Mouse (Mus musculus) hindbrain, embryonic 16.5 days (tissue): ENCODE results near the gene Prdm1. TPM values are rescaled to one million over a fixed set of nuclear protein-coding genes. Genes with fewer than 3 reads are reported as not detected.

Experiments
- ATAC-seq: fragments of 200-750 bp; cut with Nextera tagmentation; 2 replicates; pipeline ENCODE4 v1.8.0; 2017; ENCODE audit warnings: moderate TSS enrichment, moderate library complexity
- H3K27ac ChIP-seq: fragments of 300-500 bp; sonication (generic); 2 replicates; pipeline ENCODE4 v1.5.1; 2014; ENCODE audit warnings: low read depth, mild to moderate bottlenecking, control low read depth, low read length, moderate library complexity
- H3K27me3 ChIP-seq: fragments of 300-500 bp; sonication (generic); replicated peaks from 2 replicates; pipeline ENCODE4 v1.6.1; 2014; ENCODE audit warnings: low read length; ENCODE audit not compliant: control insufficient read depth, insufficient read depth
- H3K36me3 ChIP-seq: fragments of 300-500 bp; sonication (generic); 2 replicates; pipeline ENCODE4 v1.6.1; 2014; ENCODE audit warnings: mild to moderate bottlenecking, low read length, moderate library complexity, mixed read lengths; ENCODE audit not compliant: control insufficient read depth, insufficient read depth
- H3K4me1 ChIP-seq: fragments of 300-500 bp; sonication (generic); 2 replicates; pipeline ENCODE4 v1.6.1; 2014; ENCODE audit warnings: low read depth, low read length; ENCODE audit not compliant: control insufficient read depth, insufficient read depth
- H3K4me2 ChIP-seq: fragments of 300-500 bp; sonication (generic); 2 replicates; pipeline ENCODE4 v1.6.1; 2014; ENCODE audit warnings: mild to moderate bottlenecking, low read length, control low read depth, moderate library complexity
- H3K4me3 ChIP-seq: fragments of 300-500 bp; sonication (generic); 2 replicates; pipeline ENCODE4 v1.5.1; 2014; ENCODE audit warnings: mild to moderate bottlenecking, low read length, control low read depth, moderate library complexity
- H3K9ac ChIP-seq: fragments of 300-500 bp; sonication (generic); 2 replicates; pipeline ENCODE4 v1.6.1; 2014; ENCODE audit warnings: low read depth, mild to moderate bottlenecking, control low read depth, low read length, moderate library complexity
- H3K9me3 ChIP-seq: fragments of 300-500 bp; sonication (generic); 2 replicates; pipeline ENCODE4 v1.6.1; 2014; ENCODE audit warnings: mild to moderate bottlenecking, low read length, moderate library complexity; ENCODE audit not compliant: control insufficient read depth
- WGBS: fragments of 180-500 bp; shearing (Covaris S2); extraction: QIAGEN DNeasy Blood & Tissue Kit; methylation state at CpG from one replicate; pipeline ENCODE4 v1.1.7; 2014; 5-methylcytosine and 5-hydroxymethylcytosine counted together
- polyA plus RNA-seq: library from polyadenylated mRNA; unstranded; fragments of >200 nt; fragmentation: Nextera tagmentation; extraction: Ambion mirVana; gene quantifications from 2 replicates; pipeline ENCODE4 v1.2.1, GENCODE M21; 2015

Prdm1 gene
- polyA plus RNA-seq, 1 experiment from 2014 or later, result 0.36 TPM

GRCm38 (mm10) chr10:44437614-44438013, 90.7 kb downstream of the Prdm1 start:
- no peak for ATAC-seq
- H3K9ac ChIP-seq, result no peak overlapping the region
- no peaks in the 10 kb centered on the region for H3K9me3 ChIP-seq
- no peaks in the 10 kb centered on the region for H3K4me1 ChIP-seq
- H3K36me3 ChIP-seq, result no peaks in the 10 kb centered on the region
- no peaks in the 10 kb centered on the region for H3K27me3 ChIP-seq
- WGBS, result 86% methylated on average over 1 of the region's 1 CpGs
- H3K4me2 ChIP-seq, result no peak overlapping the region
- H3K4me3 ChIP-seq, result no peak overlapping the region
- no peak overlapping the region for H3K27ac ChIP-seq

- H3K36me3 ChIP-seq, result no peaks in the 10 kb centered on the region
- H3K4me2 ChIP-seq, result no peak overlapping the region
- no peaks in the 10 kb centered on the region for H3K9me3 ChIP-seq
- no peaks in the 10 kb centered on the region for H3K4me1 ChIP-seq
- no peaks in the 10 kb centered on the region for H3K27me3 ChIP-seq
- 89% methylated on average over 4 of the region's 4 CpGs for WGBS
- no peak for ATAC-seq
- no peak overlapping the region for H3K27ac ChIP-seq
- H3K4me3 ChIP-seq, result no peak overlapping the region
- no peak overlapping the region for H3K9ac ChIP-seq
Observed at GRCm38 (mm10) chr10:44435956-44436355, 92.3 kb downstream of the Prdm1 start.

- H3K4me3 ChIP-seq, result no peak overlapping the region
- H3K36me3 ChIP-seq, result no peaks in the 10 kb centered on the region
- no peak overlapping the region for H3K4me2 ChIP-seq
- H3K27ac ChIP-seq, result no peak overlapping the region
- no peaks in the 10 kb centered on the region for H3K27me3 ChIP-seq
- no peaks in the 10 kb centered on the region for H3K9me3 ChIP-seq
- WGBS, result 62% methylated on average over 6 of the region's 6 CpGs
- H3K9ac ChIP-seq, result no peak overlapping the region
- no peak for ATAC-seq
- no peaks in the 10 kb centered on the region for H3K4me1 ChIP-seq
Observed at GRCm38 (mm10) chr10:44434702-44435181, 93.6 kb downstream of the Prdm1 start.

- H3K27ac ChIP-seq, result no peak overlapping the region
- ATAC-seq, result no peak
- WGBS, result 75% methylated on average over 11 of the region's 11 CpGs
Observed at GRCm38 (mm10) chr10:44432235-44432634, 96.1 kb downstream of the Prdm1 start.

GRCm38 (mm10) chr10:44431689-44432088, 96.6 kb downstream of the Prdm1 start:
- Histone ChIP-seq H3K27ac (no peak overlapping the region), H3K4me1 (no peaks in the 10 kb centered on the region), H3K4me2 (no peak overlapping the region), H3K9me3 (no peaks in the 10 kb centered on the region), H3K4me3 (no peak overlapping the region), H3K9ac (no peak overlapping the region), H3K27me3 (no peaks in the 10 kb centered on the region), H3K36me3 (no peaks in the 10 kb centered on the region)
- no peak for ATAC-seq
- 91% methylated on average over 4 of the region's 4 CpGs for WGBS

More at GRCm38 (mm10) chr10:44432235-44432634, 96.1 kb downstream of the Prdm1 start:
- Histone ChIP-seq H3K4me1 (no peaks in the 10 kb centered on the region), H3K9me3 (no peaks in the 10 kb centered on the region), H3K27me3 (no peaks in the 10 kb centered on the region), H3K4me2 (no peak overlapping the region), H3K4me3 (no peak overlapping the region), H3K36me3 (no peaks in the 10 kb centered on the region), H3K9ac (no peak overlapping the region)

GRCm38 (mm10) chr10:44429177-44429888, 99.0 kb downstream of the Prdm1 start:
- no peak for ATAC-seq
- Histone ChIP-seq H3K4me2 (no peak overlapping the region), H3K4me3 (no peak overlapping the region), H3K9ac (no peak overlapping the region), H3K36me3 (no peaks in the 10 kb centered on the region), H3K9me3 (no peaks in the 10 kb centered on the region), H3K27ac (no peak overlapping the region), H3K27me3 (no peaks in the 10 kb centered on the region), H3K4me1 (no peaks in the 10 kb centered on the region)
- WGBS, result 92% methylated on average over 14 of the region's 14 CpGs

GRCm38 (mm10) chr10:44427891-44428361, 100.4 kb downstream of the Prdm1 start:
- no peak overlapping the region for H3K9ac ChIP-seq
- no peaks in the 10 kb centered on the region for H3K36me3 ChIP-seq
- no peak overlapping the region for H3K27ac ChIP-seq
- no peaks in the 10 kb centered on the region for H3K4me1 ChIP-seq
- H3K4me3 ChIP-seq, result no peak overlapping the region
- no peaks in the 10 kb centered on the region for H3K27me3 ChIP-seq
- no peaks in the 10 kb centered on the region for H3K9me3 ChIP-seq
- WGBS, result 29% methylated on average over 12 of the region's 12 CpGs
- no peak overlapping the region for H3K4me2 ChIP-seq
- ATAC-seq, result peak; percentile 50

- Histone ChIP-seq H3K4me1 (no peaks in the 10 kb centered on the region), H3K27me3 (no peaks in the 10 kb centered on the region), H3K9me3 (no peaks in the 10 kb centered on the region), H3K4me2 (no peak overlapping the region), H3K27ac (no peak overlapping the region), H3K9ac (no peak overlapping the region), H3K4me3 (no peak overlapping the region), H3K36me3 (no peaks in the 10 kb centered on the region)
- no peak for ATAC-seq
- 81% methylated on average over 11 of the region's 11 CpGs for WGBS
Observed at GRCm38 (mm10) chr10:44427426-44427825, 100.9 kb downstream of the Prdm1 start.

GRCm38 (mm10) chr10:44425013-44425412, 103.3 kb downstream of the Prdm1 start:
- H3K9me3 ChIP-seq, result no peaks in the 10 kb centered on the region
- 73% methylated on average over 6 of the region's 6 CpGs for WGBS
- H3K4me3 ChIP-seq, result no peak overlapping the region
- no peaks in the 10 kb centered on the region for H3K27me3 ChIP-seq
- ATAC-seq, result no peak
- H3K9ac ChIP-seq, result no peak overlapping the region
- H3K27ac ChIP-seq, result no peak overlapping the region
- H3K36me3 ChIP-seq, result no peaks in the 10 kb centered on the region
- no peaks in the 10 kb centered on the region for H3K4me1 ChIP-seq
- H3K4me2 ChIP-seq, result no peak overlapping the region
